Mouse (Mus musculus) liver, embryonic 14.5 days (tissue): Measurements from ENCODE around the gene Il12rb1.

Experiments used
- CTCF ChIP-seq: IDR thresholded peaks from 2 replicates; pipeline ENCODE4 v1.5.1; 2016; ENCODE audit warnings: antibody characterized with exemption, low read depth, control low read depth
- EP300 ChIP-seq: IDR thresholded peaks from 2 replicates; pipeline ENCODE4 v1.6.1; 2016; ENCODE audit warnings: antibody characterized with exemption, low read depth

DNA sequence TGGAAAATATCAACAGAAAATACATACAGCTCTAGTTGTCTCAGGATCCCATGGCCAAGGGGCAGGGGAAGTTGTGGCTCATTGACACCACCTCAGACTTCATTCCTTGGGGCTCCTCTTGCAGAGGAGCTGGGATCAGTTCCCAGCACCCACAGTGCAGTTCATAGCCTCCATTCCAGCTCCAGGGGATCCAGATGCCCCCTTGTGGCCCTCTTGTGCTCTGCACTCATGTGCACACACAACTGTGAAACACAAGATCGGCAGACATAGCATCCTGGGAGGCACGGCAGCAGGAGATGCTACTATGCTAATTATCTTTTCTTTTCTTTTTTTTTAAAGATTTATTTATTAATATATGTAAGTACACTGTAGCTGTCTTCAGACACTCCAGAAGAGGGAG is 18.8 kb downstream of the Il12rb1 start:
- no peak for TF ChIP-seq EP300
- peak; percentile 67 for TF ChIP-seq CTCF
